Mouse (Mus musculus) natural killer cell, adult 2 months (primary cell): Measurements from ENCODE around the gene AC153137.1.
"Not testable (repeated sequence)": the region's sequence is repeated elsewhere in the genome, so short reads cannot be mapped to it uniquely, and the experiment has no call there.

Source experiments
- DNase-seq, 2 experiments: peaks; one replicate each; pipeline ENCODE4 v3.0.0; 2022; ENCODE audit warnings: low spot score in 2 of 2

The AC153137.1 gene

GRCm38 (mm10) chr1:30977868-30978267 is at the start of gene AC153137.1:
Gene AC153137.1 (minus strand): TSS chr1:30977968.
- not testable (repeated sequence) for DNase-seq

- no peak for DNase-seq
Measured at GRCm38 (mm10) chr1:31023173-31023572, 45.4 kb upstream of the AC153137.1 start.

GRCm38 (mm10) chr1:31019283-31019682 is 41.5 kb upstream of the AC153137.1 start:
- no peak for DNase-seq

- DNase-seq = no peak
Measured at GRCm38 (mm10) chr1:31017377-31017776, 39.6 kb upstream of the AC153137.1 start.

GRCm38 (mm10) chr1:31016068-31016467 is 38.3 kb upstream of the AC153137.1 start:
- DNase-seq = no peak

- DNase-seq = no peak
Measured at GRCm38 (mm10) chr1:31015261-31015660, 37.5 kb upstream of the AC153137.1 start.

- DNase-seq = not testable (repeated sequence)
Measured at GRCm38 (mm10) chr1:30977239-30977638, 529 bp downstream of the AC153137.1 start.

- no peak for DNase-seq
Measured at GRCm38 (mm10) chr1:30951795-30952194, 26.0 kb downstream of the AC153137.1 start.

- DNase-seq = no peak
Measured at GRCm38 (mm10) chr1:30950456-30950835, 27.3 kb downstream of the AC153137.1 start.

- DNase-seq = peak; percentile 96 to 97
Measured at GRCm38 (mm10) chr1:30949710-30950455, 27.9 kb downstream of the AC153137.1 start.

GRCm38 (mm10) chr1:30948950-30949639 is 28.7 kb downstream of the AC153137.1 start:
- DNase-seq = no peak

GRCm38 (mm10) chr1:30948361-30948949 is 29.3 kb downstream of the AC153137.1 start:
- peak; percentile 9 to 28 for DNase-seq

- DNase-seq = no peak
Measured at GRCm38 (mm10) chr1:30945136-30945535, 32.6 kb downstream of the AC153137.1 start.

- no peak for DNase-seq
Measured at GRCm38 (mm10) chr1:30940571-30940970, 37.2 kb downstream of the AC153137.1 start.

- DNase-seq = no peak
Measured at GRCm38 (mm10) chr1:30938392-30938791, 39.4 kb downstream of the AC153137.1 start.

- DNase-seq = no peak
Measured at GRCm38 (mm10) chr1:30937396-30937965, 40.3 kb downstream of the AC153137.1 start.

- DNase-seq = no peak
Measured at GRCm38 (mm10) chr1:30936488-30936887, 41.3 kb downstream of the AC153137.1 start.

GRCm38 (mm10) chr1:30930823-30931222 is 46.9 kb downstream of the AC153137.1 start:
- DNase-seq = no peak

GRCm38 (mm10) chr1:30930194-30930593 is 47.6 kb downstream of the AC153137.1 start:
- no peak for DNase-seq
